Mouse (Mus musculus): ENCODE data around the gene Ino80. TPM values are rescaled to one million over a fixed set of nuclear protein-coding genes. Genes with fewer than 3 reads are reported as not detected.
A peak's percentile ranks its signal among the peaks of the same experiment; 100 is the strongest.

Ino80 gene
- polyA plus RNA-seq, 1 experiment from 2014 or later = 3.6 TPM

DNA sequence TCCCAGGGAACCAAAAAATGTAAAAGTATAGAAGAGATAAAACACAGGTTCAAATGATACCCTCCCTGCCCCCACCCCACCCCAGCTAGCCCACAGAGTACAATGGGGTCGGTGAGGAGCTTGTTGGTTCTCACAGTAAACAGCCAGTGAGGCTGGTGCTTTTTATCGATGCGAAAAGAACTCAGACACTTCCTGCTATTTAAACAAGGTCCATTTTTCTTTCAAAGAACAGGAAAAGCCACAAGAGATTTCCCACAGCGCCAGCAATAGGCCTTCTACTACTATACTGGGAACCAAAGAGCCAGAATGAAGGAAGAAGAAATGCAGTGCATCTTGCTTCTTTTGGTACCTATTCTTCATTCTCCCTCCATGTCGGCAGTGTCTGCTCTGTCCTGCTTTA lies 66.5 kb downstream of the Ino80 start:
- no peaks in the 10 kb centered on the region for H3K27me3 ChIP-seq (ENCODE audit: control insufficient read depth, insufficient read depth, low read length)
- H3K9me3 ChIP-seq (replicated peaks; ENCODE audit: control insufficient read depth, low read length) = no peaks in the 10 kb centered on the region
- peaks cover 4% of the 10 kb centered on the region; the same call in 1 of the 2 replicates for H3K4me1 ChIP-seq (ENCODE audit: control insufficient read depth, insufficient read depth, low read length)
- no peak for ATAC-seq (ENCODE audit: insufficient read depth, low FRiP score)
- H3K9ac ChIP-seq (ENCODE audit: low read length) = no peak overlapping the region
- peaks cover 6% of the 10 kb centered on the region; the same call in 1 of the 2 replicates for H3K36me3 ChIP-seq (ENCODE audit: control insufficient read depth, insufficient read depth, low read length)
- H3K27ac ChIP-seq (ENCODE audit: low read length) = no peak overlapping the region
- WGBS = 61% methylated on average over 5 of the region's 5 CpGs
- H3K4me2 ChIP-seq (ENCODE audit: low read depth, low read length) = no peak overlapping the region
- H3K4me3 ChIP-seq (replicated peaks; ENCODE audit: low read length) = no peak overlapping the region

DNA sequence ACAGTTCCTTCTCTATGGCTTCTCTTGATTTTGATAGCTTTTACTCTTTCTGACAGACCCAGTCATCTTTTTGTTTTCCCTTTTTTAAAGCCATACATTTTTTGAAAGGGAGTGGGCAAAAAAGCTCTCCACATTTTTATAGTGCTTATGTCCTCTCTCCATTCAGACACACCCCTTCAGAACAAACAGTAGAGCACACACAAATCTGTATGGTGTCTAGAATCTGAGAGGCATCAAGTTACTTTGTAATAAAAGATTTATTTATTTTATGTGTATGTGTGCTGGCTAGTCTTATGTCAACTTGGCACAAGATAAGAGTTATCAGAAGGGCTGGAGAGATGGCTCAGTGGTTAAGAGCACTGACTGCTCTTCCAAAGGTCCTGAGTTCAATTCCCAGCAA lies 68.8 kb downstream of the Ino80 start:
- no peak overlapping the region for H3K4me3 ChIP-seq (replicated peaks; ENCODE audit: low read length)
- peak overlapping the region; percentile 58 for H3K27ac ChIP-seq (ENCODE audit: low read length)
- no peaks in the 10 kb centered on the region for H3K27me3 ChIP-seq (ENCODE audit: control insufficient read depth, insufficient read depth, low read length)
- H3K9me3 ChIP-seq (replicated peaks; ENCODE audit: control insufficient read depth, low read length) = no peaks in the 10 kb centered on the region
- no peak overlapping the region for H3K4me2 ChIP-seq (ENCODE audit: low read depth, low read length)
- peaks cover 15% of the 10 kb centered on the region for H3K36me3 ChIP-seq (ENCODE audit: control insufficient read depth, insufficient read depth, low read length)
- ATAC-seq (ENCODE audit: insufficient read depth, low FRiP score) = no peak
- H3K4me1 ChIP-seq (ENCODE audit: control insufficient read depth, insufficient read depth, low read length) = peaks cover 4% of the 10 kb centered on the region; the same call in 1 of the 2 replicates
- no peak overlapping the region for H3K9ac ChIP-seq (ENCODE audit: low read length)

DNA sequence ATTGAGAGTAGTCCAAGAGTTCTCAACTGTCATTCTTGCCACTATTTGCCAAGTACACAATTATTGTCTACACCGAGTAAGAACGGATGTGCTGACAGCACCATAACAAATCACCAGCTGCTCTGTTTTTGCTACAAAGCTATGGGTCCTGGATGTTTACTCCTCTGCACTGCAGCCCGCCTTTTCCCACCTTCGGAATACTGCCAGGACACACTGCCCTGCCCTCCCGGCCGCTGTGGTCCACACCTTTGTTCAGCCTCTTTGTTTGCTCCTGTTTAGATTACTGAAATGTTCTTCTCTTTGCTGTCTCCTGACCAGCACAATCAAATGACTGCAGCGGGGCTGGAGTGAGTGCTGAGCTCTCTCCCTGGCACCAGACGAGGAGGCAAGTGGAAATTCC lies 69.2 kb downstream of the Ino80 start:
- no peak overlapping the region for H3K4me2 ChIP-seq (ENCODE audit: low read depth, low read length)
- no peaks in the 10 kb centered on the region for H3K27me3 ChIP-seq (ENCODE audit: control insufficient read depth, insufficient read depth, low read length)
- H3K9me3 ChIP-seq (replicated peaks; ENCODE audit: control insufficient read depth, low read length) = no peaks in the 10 kb centered on the region
- WGBS = 36% methylated on average over 8 of the region's 8 CpGs
- H3K9ac ChIP-seq (ENCODE audit: low read length) = no peak overlapping the region
- peaks cover 4% of the 10 kb centered on the region; the same call in 1 of the 2 replicates for H3K4me1 ChIP-seq (ENCODE audit: control insufficient read depth, insufficient read depth, low read length)
- H3K4me3 ChIP-seq (replicated peaks; ENCODE audit: low read length) = no peak overlapping the region
- H3K27ac ChIP-seq (ENCODE audit: low read length) = peak overlapping the region; percentile 58
- peaks cover 15% of the 10 kb centered on the region for H3K36me3 ChIP-seq (ENCODE audit: control insufficient read depth, insufficient read depth, low read length)
- ATAC-seq (ENCODE audit: insufficient read depth, low FRiP score) = no peak

DNA sequence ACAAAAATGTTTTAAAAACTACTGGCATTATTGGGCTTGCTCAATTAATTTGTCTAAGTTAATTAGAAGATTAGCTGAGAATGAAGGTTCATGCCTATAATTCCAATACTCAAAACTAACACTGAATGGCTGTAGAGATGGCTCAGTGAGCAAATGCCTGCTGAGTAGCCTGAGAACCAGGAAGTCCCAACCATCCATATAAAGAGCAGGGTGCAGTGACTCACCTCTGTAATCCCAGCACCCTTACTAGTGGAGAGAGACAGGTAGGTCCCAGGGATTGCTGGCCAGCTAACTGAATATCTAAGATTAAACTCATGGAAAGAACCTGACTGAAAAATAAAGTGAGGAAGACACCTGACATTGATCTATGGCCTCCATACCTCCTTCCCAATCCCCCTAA lies 78.2 kb downstream of the Ino80 start:
- H3K36me3 ChIP-seq (ENCODE audit: control insufficient read depth, insufficient read depth, low read length) = peaks cover 6% of the 10 kb centered on the region; the same call in 1 of the 2 replicates
- H3K4me3 ChIP-seq (replicated peaks; ENCODE audit: low read length) = no peak overlapping the region
- no peak overlapping the region for H3K27ac ChIP-seq (ENCODE audit: low read length)
- no peaks in the 10 kb centered on the region for H3K27me3 ChIP-seq (ENCODE audit: control insufficient read depth, insufficient read depth, low read length)
- no peaks in the 10 kb centered on the region for H3K4me1 ChIP-seq (ENCODE audit: control insufficient read depth, insufficient read depth, low read length)
- no peak overlapping the region for H3K4me2 ChIP-seq (ENCODE audit: low read depth, low read length)
- no peaks in the 10 kb centered on the region for H3K9me3 ChIP-seq (replicated peaks; ENCODE audit: control insufficient read depth, low read length)
- no peak for ATAC-seq (ENCODE audit: insufficient read depth, low FRiP score)
- H3K9ac ChIP-seq (ENCODE audit: low read length) = no peak overlapping the region

DNA sequence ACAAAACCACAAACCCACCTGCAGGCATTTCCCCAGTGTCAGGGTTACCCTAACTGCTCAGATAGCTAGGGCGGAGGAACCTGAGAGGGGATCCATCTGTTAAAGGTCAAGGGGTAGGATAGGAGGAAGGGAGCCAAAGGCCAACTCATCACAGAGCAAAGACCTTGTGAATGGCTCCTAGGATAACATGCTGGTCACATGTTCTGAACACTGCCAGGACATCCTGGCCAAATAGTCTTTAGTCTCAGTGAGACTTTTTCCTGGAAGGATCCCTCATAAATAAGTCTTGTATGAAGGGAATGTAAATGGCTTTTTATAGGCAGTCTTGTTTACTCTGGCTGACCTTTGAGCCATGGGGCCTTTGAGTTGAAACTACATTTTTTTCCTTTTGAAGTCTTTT lies 78.8 kb downstream of the Ino80 start:
- H3K9ac ChIP-seq (ENCODE audit: low read length) = no peak overlapping the region
- H3K27me3 ChIP-seq (ENCODE audit: control insufficient read depth, insufficient read depth, low read length) = no peaks in the 10 kb centered on the region
- H3K27ac ChIP-seq (ENCODE audit: low read length) = no peak overlapping the region
- no peaks in the 10 kb centered on the region for H3K9me3 ChIP-seq (replicated peaks; ENCODE audit: control insufficient read depth, low read length)
- WGBS = 90% methylated on average over 1 of the region's 1 CpGs
- H3K4me1 ChIP-seq (ENCODE audit: control insufficient read depth, insufficient read depth, low read length) = no peaks in the 10 kb centered on the region
- H3K4me2 ChIP-seq (ENCODE audit: low read depth, low read length) = no peak overlapping the region
- no peak for ATAC-seq (ENCODE audit: insufficient read depth, low FRiP score)
- H3K36me3 ChIP-seq (ENCODE audit: control insufficient read depth, insufficient read depth, low read length) = peaks cover 6% of the 10 kb centered on the region; the same call in 1 of the 2 replicates
- no peak overlapping the region for H3K4me3 ChIP-seq (replicated peaks; ENCODE audit: low read length)

DNA sequence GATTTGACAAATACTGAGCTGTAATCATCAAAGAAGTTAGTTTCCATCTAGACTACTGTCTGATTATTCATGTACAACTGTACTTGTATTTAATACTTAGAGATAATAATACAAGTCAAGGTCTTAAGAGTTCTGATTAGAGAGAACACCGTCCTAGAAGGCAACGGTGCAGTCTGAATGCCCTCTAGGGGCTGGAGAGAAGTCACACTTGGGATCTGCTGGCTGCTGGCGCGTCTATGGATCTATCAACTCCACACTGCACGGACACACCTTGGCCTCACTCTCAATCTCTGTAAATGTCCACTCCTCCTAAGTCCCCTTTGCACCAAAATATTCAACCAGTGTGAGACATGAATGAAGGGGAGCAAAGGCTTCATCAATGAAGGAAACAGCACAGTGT lies 79.2 kb downstream of the Ino80 start:
- Histone ChIP-seq H3K36me3 (ENCODE audit: control insufficient read depth, insufficient read depth, low read length) (peaks cover 6% of the 10 kb centered on the region; the same call in 1 of the 2 replicates), H3K9me3 (replicated peaks; ENCODE audit: control insufficient read depth, low read length) (no peaks in the 10 kb centered on the region), H3K9ac (ENCODE audit: low read length) (no peak overlapping the region), H3K4me1 (ENCODE audit: control insufficient read depth, insufficient read depth, low read length) (no peaks in the 10 kb centered on the region), H3K27me3 (ENCODE audit: control insufficient read depth, insufficient read depth, low read length) (no peaks in the 10 kb centered on the region), H3K4me2 (ENCODE audit: low read depth, low read length) (no peak overlapping the region), H3K4me3 (replicated peaks; ENCODE audit: low read length) (no peak overlapping the region), H3K27ac (ENCODE audit: low read length) (no peak overlapping the region)
- WGBS = 84% methylated on average over 5 of the region's 5 CpGs
- ATAC-seq (ENCODE audit: insufficient read depth, low FRiP score) = no peak

DNA sequence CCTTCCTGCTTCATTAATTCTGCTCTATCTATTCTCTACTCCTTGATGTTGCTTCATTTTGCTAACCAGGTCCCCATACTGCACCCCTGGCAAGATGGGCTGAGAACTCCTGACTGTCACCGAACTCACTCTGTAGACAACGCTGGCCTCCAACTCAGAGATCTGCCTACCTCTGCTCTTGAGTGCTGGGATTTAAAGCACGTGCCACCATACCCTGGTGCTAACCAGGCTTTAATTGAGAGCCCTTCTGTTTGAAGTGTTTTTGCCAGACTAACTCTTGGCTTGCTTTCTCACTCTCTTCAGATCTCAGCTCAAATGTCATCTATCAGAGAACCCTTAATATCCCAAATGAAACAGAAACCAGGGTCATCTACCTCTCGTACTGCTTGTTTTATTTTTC lies 87.5 kb downstream of the Ino80 start:
- 92% methylated on average over 4 of the region's 4 CpGs for WGBS
- Histone ChIP-seq H3K4me1 (ENCODE audit: control insufficient read depth, insufficient read depth, low read length) (no peaks in the 10 kb centered on the region), H3K36me3 (ENCODE audit: control insufficient read depth, insufficient read depth, low read length) (peaks cover 6% of the 10 kb centered on the region; the same call in 1 of the 2 replicates), H3K27ac (ENCODE audit: low read length) (no peak overlapping the region), H3K27me3 (ENCODE audit: control insufficient read depth, insufficient read depth, low read length) (no peaks in the 10 kb centered on the region), H3K9ac (ENCODE audit: low read length) (no peak overlapping the region), H3K9me3 (replicated peaks; ENCODE audit: control insufficient read depth, low read length) (no peaks in the 10 kb centered on the region), H3K4me2 (ENCODE audit: low read depth, low read length) (no peak overlapping the region), H3K4me3 (replicated peaks; ENCODE audit: low read length) (no peak overlapping the region)
- no peak for ATAC-seq (ENCODE audit: insufficient read depth, low FRiP score)

DNA sequence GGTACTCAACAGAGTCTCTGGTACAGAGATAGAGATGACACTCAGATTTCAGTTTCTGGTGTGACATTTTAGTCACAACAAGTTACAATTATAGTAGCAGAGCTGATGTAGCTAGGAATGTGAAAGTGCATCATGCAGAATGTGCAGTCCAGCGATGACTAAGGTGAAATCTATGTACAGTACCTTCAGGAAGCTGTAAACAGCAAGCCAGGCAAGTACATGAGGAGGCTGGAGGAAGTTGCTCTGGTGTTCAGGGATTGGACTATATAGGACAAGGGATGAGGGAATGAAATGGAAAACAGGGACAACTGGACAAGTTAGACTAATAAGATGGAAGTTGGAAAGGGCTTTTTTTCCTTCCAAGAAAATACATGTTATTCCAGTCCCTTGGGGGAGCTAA lies 89.2 kb downstream of the Ino80 start:
- Histone ChIP-seq H3K9me3 (replicated peaks; ENCODE audit: control insufficient read depth, low read length) (no peaks in the 10 kb centered on the region), H3K27me3 (ENCODE audit: control insufficient read depth, insufficient read depth, low read length) (no peaks in the 10 kb centered on the region), H3K4me1 (ENCODE audit: control insufficient read depth, insufficient read depth, low read length) (no peaks in the 10 kb centered on the region), H3K36me3 (ENCODE audit: control insufficient read depth, insufficient read depth, low read length) (peaks cover 6% of the 10 kb centered on the region; the same call in 1 of the 2 replicates), H3K9ac (ENCODE audit: low read length) (no peak overlapping the region), H3K4me3 (replicated peaks; ENCODE audit: low read length) (no peak overlapping the region), H3K27ac (ENCODE audit: low read length) (no peak overlapping the region), H3K4me2 (ENCODE audit: low read depth, low read length) (no peak overlapping the region)
- ATAC-seq (ENCODE audit: insufficient read depth, low FRiP score) = no peak
- 93% methylated on average over 1 of the region's 1 CpGs for WGBS

DNA sequence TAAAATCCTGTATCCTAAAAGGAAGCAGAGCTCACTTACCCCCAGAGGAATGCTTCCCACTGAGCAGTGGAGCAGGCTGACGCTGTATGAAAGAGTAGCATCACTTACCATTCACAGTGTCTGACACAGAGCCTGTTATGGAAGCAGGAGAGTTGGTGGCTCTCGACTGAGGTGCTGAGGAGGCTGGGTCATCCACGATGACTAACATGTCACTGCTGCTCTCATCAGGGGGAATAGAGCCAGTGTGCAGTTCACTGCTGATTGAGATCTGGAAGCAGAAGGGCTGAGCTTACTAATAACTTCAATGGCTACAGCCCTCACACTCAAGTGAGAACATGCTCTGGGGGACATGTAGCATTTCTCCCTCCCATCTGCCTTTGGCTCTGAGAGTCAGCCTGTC lies 98.0 kb downstream of the Ino80 start:
- no peak overlapping the region for H3K4me3 ChIP-seq (replicated peaks; ENCODE audit: low read length)
- H3K4me2 ChIP-seq (ENCODE audit: low read depth, low read length) = no peak overlapping the region
- no peaks in the 10 kb centered on the region for H3K27me3 ChIP-seq (ENCODE audit: control insufficient read depth, insufficient read depth, low read length)
- H3K27ac ChIP-seq (ENCODE audit: low read length) = no peak overlapping the region
- no peaks in the 10 kb centered on the region for H3K9me3 ChIP-seq (replicated peaks; ENCODE audit: control insufficient read depth, low read length)
- no peak overlapping the region for H3K9ac ChIP-seq (ENCODE audit: low read length)
- H3K36me3 ChIP-seq (ENCODE audit: control insufficient read depth, insufficient read depth, low read length) = peaks cover 17% of the 10 kb centered on the region
- H3K4me1 ChIP-seq (ENCODE audit: control insufficient read depth, insufficient read depth, low read length) = no peaks in the 10 kb centered on the region
- WGBS = 79% methylated on average over 3 of the region's 3 CpGs
- no peak for ATAC-seq (ENCODE audit: insufficient read depth, low FRiP score)

DNA sequence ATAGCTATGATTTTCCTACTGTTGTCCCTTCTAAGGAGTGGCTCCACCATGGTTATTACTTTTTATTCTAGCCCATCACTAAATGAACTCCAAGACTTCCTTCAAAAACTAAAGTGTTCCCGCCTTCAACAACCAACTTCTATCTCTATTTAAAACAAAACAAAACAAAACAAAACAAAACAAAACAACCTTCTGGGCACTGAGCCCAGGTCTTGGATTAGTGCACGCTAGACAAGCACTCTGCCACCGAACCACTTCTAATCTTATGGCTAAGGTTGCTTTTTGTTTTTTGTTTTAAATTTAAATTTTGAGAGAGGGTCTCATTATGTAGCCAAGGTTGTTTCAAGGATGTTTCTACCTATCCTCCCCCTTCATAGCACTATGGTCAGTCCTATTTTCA lies 99.7 kb downstream of the Ino80 start:
- Histone ChIP-seq H3K9ac (ENCODE audit: low read length) (no peak overlapping the region), H3K4me1 (ENCODE audit: control insufficient read depth, insufficient read depth, low read length) (no peaks in the 10 kb centered on the region), H3K4me2 (ENCODE audit: low read depth, low read length) (no peak overlapping the region), H3K27me3 (ENCODE audit: control insufficient read depth, insufficient read depth, low read length) (no peaks in the 10 kb centered on the region), H3K36me3 (ENCODE audit: control insufficient read depth, insufficient read depth, low read length) (peaks cover 22% of the 10 kb centered on the region), H3K9me3 (replicated peaks; ENCODE audit: control insufficient read depth, low read length) (no peaks in the 10 kb centered on the region), H3K27ac (ENCODE audit: low read length) (no peak overlapping the region), H3K4me3 (replicated peaks; ENCODE audit: low read length) (no peak overlapping the region)
- no peak for ATAC-seq (ENCODE audit: insufficient read depth, low FRiP score)
- WGBS = 77% methylated on average over 3 of the region's 3 CpGs

All from stomach, embryonic 16.5 days (tissue).